Mouse (Mus musculus) hindbrain, embryonic 16.5 days (tissue): ENCODE data around the gene Satb1. TPM values are rescaled to one million over a fixed set of nuclear protein-coding genes. Genes with fewer than 3 reads are reported as not detected.

Experiments used
- ATAC-seq: fragments of 200-750 bp; cut with Nextera tagmentation; 2 replicates; pipeline ENCODE4 v1.8.0; 2017; ENCODE audit warnings: moderate TSS enrichment, moderate library complexity
- H3K27ac ChIP-seq: fragments of 300-500 bp; sonication (generic); 2 replicates; pipeline ENCODE4 v1.5.1; 2014; ENCODE audit warnings: low read depth, mild to moderate bottlenecking, control low read depth, low read length, moderate library complexity
- H3K27me3 ChIP-seq: fragments of 300-500 bp; sonication (generic); replicated peaks from 2 replicates; pipeline ENCODE4 v1.6.1; 2014; ENCODE audit warnings: low read length; ENCODE audit not compliant: control insufficient read depth, insufficient read depth
- H3K36me3 ChIP-seq: fragments of 300-500 bp; sonication (generic); 2 replicates; pipeline ENCODE4 v1.6.1; 2014; ENCODE audit warnings: mild to moderate bottlenecking, low read length, moderate library complexity, mixed read lengths; ENCODE audit not compliant: control insufficient read depth, insufficient read depth
- H3K4me1 ChIP-seq: fragments of 300-500 bp; sonication (generic); 2 replicates; pipeline ENCODE4 v1.6.1; 2014; ENCODE audit warnings: low read depth, low read length; ENCODE audit not compliant: control insufficient read depth, insufficient read depth
- H3K4me2 ChIP-seq: fragments of 300-500 bp; sonication (generic); 2 replicates; pipeline ENCODE4 v1.6.1; 2014; ENCODE audit warnings: mild to moderate bottlenecking, low read length, control low read depth, moderate library complexity
- H3K4me3 ChIP-seq: fragments of 300-500 bp; sonication (generic); 2 replicates; pipeline ENCODE4 v1.5.1; 2014; ENCODE audit warnings: mild to moderate bottlenecking, low read length, control low read depth, moderate library complexity
- H3K9ac ChIP-seq: fragments of 300-500 bp; sonication (generic); 2 replicates; pipeline ENCODE4 v1.6.1; 2014; ENCODE audit warnings: low read depth, mild to moderate bottlenecking, control low read depth, low read length, moderate library complexity
- H3K9me3 ChIP-seq: fragments of 300-500 bp; sonication (generic); 2 replicates; pipeline ENCODE4 v1.6.1; 2014; ENCODE audit warnings: mild to moderate bottlenecking, low read length, moderate library complexity; ENCODE audit not compliant: control insufficient read depth
- WGBS: fragments of 180-500 bp; shearing (Covaris S2); extraction: QIAGEN DNeasy Blood & Tissue Kit; methylation state at CpG from one replicate; pipeline ENCODE4 v1.1.7; 2014; 5-methylcytosine and 5-hydroxymethylcytosine counted together
- polyA plus RNA-seq: library from polyadenylated mRNA; unstranded; fragments of >200 nt; fragmentation: Nextera tagmentation; extraction: Ambion mirVana; gene quantifications from 2 replicates; pipeline ENCODE4 v1.2.1, GENCODE M21; 2015

Satb1 gene
- 27.4 and 33.7 TPM in 2 replicates for polyA plus RNA-seq

GRCm38 (mm10) chr17:51832900-51833577 lies at the start of gene Satb1:
Gene Satb1, minus strand, starts transcription at chr17:51833290.
- peaks cover 9% of the 10 kb centered on the region for H3K27me3 ChIP-seq
- H3K9ac ChIP-seq, result peak within 1 kb of the TSS; percentile 83
- no peaks in the 10 kb centered on the region for H3K9me3 ChIP-seq
- ATAC-seq, result peak; percentile 94
- H3K4me1 ChIP-seq, result peaks cover 15% of the 10 kb centered on the region
- H3K27ac ChIP-seq, result peak within 1 kb of the TSS; percentile 64
- H3K4me2 ChIP-seq, result peak within 1 kb of the TSS; percentile 83
- H3K36me3 ChIP-seq, result no peaks in the 10 kb centered on the region
- H3K4me3 ChIP-seq, result peak within 1 kb of the TSS; percentile 83
- 2% methylated on average over 33 of the region's 52 CpGs for WGBS

- no peaks in the 10 kb centered on the region for H3K9me3 ChIP-seq
- H3K27ac ChIP-seq, result no peak overlapping the region
- WGBS, result 89% methylated on average over 12 of the region's 12 CpGs
- ATAC-seq, result no peak
- H3K4me1 ChIP-seq, result no peaks in the 10 kb centered on the region
- H3K4me2 ChIP-seq, result no peak overlapping the region
- no peaks in the 10 kb centered on the region for H3K27me3 ChIP-seq
- H3K36me3 ChIP-seq, result no peaks in the 10 kb centered on the region
- H3K9ac ChIP-seq, result no peak overlapping the region
- H3K4me3 ChIP-seq, result no peak overlapping the region
Measured at GRCm38 (mm10) chr17:51882566-51882965, 49.5 kb upstream of the Satb1 start.

- no peaks in the 10 kb centered on the region for H3K4me1 ChIP-seq
- no peaks in the 10 kb centered on the region for H3K36me3 ChIP-seq
- no peak overlapping the region for H3K4me2 ChIP-seq
- no peak overlapping the region for H3K9ac ChIP-seq
- 37% methylated on average over 8 of the region's 8 CpGs for WGBS
- no peak overlapping the region for H3K27ac ChIP-seq
- no peak overlapping the region for H3K4me3 ChIP-seq
- H3K27me3 ChIP-seq, result no peaks in the 10 kb centered on the region
- no peaks in the 10 kb centered on the region for H3K9me3 ChIP-seq
- no peak for ATAC-seq
Measured at GRCm38 (mm10) chr17:51880895-51881622, 48.0 kb upstream of the Satb1 start.

- H3K9ac ChIP-seq, result no peak overlapping the region
- WGBS, result 15% methylated on average over 9 of the region's 9 CpGs
- no peak overlapping the region for H3K4me2 ChIP-seq
Measured at GRCm38 (mm10) chr17:51880221-51880620, 47.1 kb upstream of the Satb1 start.

GRCm38 (mm10) chr17:51879736-51880135 lies 46.6 kb upstream of the Satb1 start:
- H3K27me3 ChIP-seq, result no peaks in the 10 kb centered on the region
- no peak overlapping the region for H3K27ac ChIP-seq
- H3K4me2 ChIP-seq, result no peak overlapping the region
- H3K4me1 ChIP-seq, result no peaks in the 10 kb centered on the region
- no peaks in the 10 kb centered on the region for H3K9me3 ChIP-seq
- H3K4me3 ChIP-seq, result no peak overlapping the region
- no peaks in the 10 kb centered on the region for H3K36me3 ChIP-seq
- WGBS, result 83% methylated on average over 5 of the region's 5 CpGs
- no peak overlapping the region for H3K9ac ChIP-seq
- ATAC-seq, result no peak

More at GRCm38 (mm10) chr17:51880221-51880620, 47.1 kb upstream of the Satb1 start:
- Histone ChIP-seq H3K36me3 (no peaks in the 10 kb centered on the region), H3K27ac (no peak overlapping the region), H3K9me3 (no peaks in the 10 kb centered on the region), H3K4me3 (no peak overlapping the region), H3K27me3 (no peaks in the 10 kb centered on the region), H3K4me1 (no peaks in the 10 kb centered on the region)
- ATAC-seq, result no peak

GRCm38 (mm10) chr17:51879171-51879570 lies 46.1 kb upstream of the Satb1 start:
- Histone ChIP-seq H3K36me3 (no peaks in the 10 kb centered on the region), H3K4me3 (no peak overlapping the region), H3K27me3 (no peaks in the 10 kb centered on the region), H3K4me2 (no peak overlapping the region), H3K9ac (no peak overlapping the region), H3K4me1 (no peaks in the 10 kb centered on the region), H3K9me3 (no peaks in the 10 kb centered on the region), H3K27ac (no peak overlapping the region)
- no peak for ATAC-seq
- WGBS, result 91% methylated on average over 2 of the region's 2 CpGs

GRCm38 (mm10) chr17:51876471-51876870 lies 43.4 kb upstream of the Satb1 start:
- Histone ChIP-seq H3K4me2 (no peak overlapping the region), H3K9ac (no peak overlapping the region), H3K27me3 (no peaks in the 10 kb centered on the region), H3K36me3 (no peaks in the 10 kb centered on the region), H3K27ac (no peak overlapping the region), H3K4me3 (no peak overlapping the region), H3K9me3 (no peaks in the 10 kb centered on the region), H3K4me1 (no peaks in the 10 kb centered on the region)
- WGBS, result 87% methylated on average over 5 of the region's 5 CpGs
- no peak for ATAC-seq

- Histone ChIP-seq H3K27ac (no peak overlapping the region), H3K36me3 (no peaks in the 10 kb centered on the region), H3K4me1 (no peaks in the 10 kb centered on the region), H3K9me3 (no peaks in the 10 kb centered on the region), H3K9ac (no peak overlapping the region), H3K4me2 (no peak overlapping the region), H3K4me3 (no peak overlapping the region), H3K27me3 (no peaks in the 10 kb centered on the region)
- WGBS, result 91% methylated on average over 4 of the region's 4 CpGs
- ATAC-seq, result no peak
Measured at GRCm38 (mm10) chr17:51857616-51858015, 24.5 kb upstream of the Satb1 start.

- no peaks in the 10 kb centered on the region for H3K36me3 ChIP-seq
- H3K27ac ChIP-seq, result no peak overlapping the region
- no peaks in the 10 kb centered on the region for H3K4me1 ChIP-seq
- WGBS, result 81% methylated on average over 3 of the region's 3 CpGs
- no peak for ATAC-seq
- no peaks in the 10 kb centered on the region for H3K27me3 ChIP-seq
- no peaks in the 10 kb centered on the region for H3K9me3 ChIP-seq
- H3K4me2 ChIP-seq, result no peak overlapping the region
- no peak overlapping the region for H3K9ac ChIP-seq
- H3K4me3 ChIP-seq, result no peak overlapping the region
Measured at GRCm38 (mm10) chr17:51856332-51856731, 23.2 kb upstream of the Satb1 start.
